ENCODE assay signal across 7 mouse cellular contexts in genomic region chr6:22794071-22794721, GRCm38 (mm10).
DNase-seq lines count a peak whose midpoint lies in the region; ATAC-seq lines count a peak whose summit lies in the region.

No protein-coding gene starts in this region.

- no peaks in the 10 kb centered on the region for H3K9me3 ChIP-seq in forebrain, embryonic 10.5 days
- H3K9me3 ChIP-seq in neural tube, embryonic 13.5 days: no peaks in the 10 kb centered on the region

- peak overlapping the region; percentile 47 for H3K4me2 ChIP-seq in neural tube, embryonic 13.5 days

- peaks cover 48% of the 10 kb centered on the region for H3K4me1 ChIP-seq in forebrain, embryonic 10.5 days
- H3K4me1 ChIP-seq in neural tube, embryonic 13.5 days (replicated peaks): peaks cover 27% of the 10 kb centered on the region

- no peaks in the 10 kb centered on the region for H3K36me3 ChIP-seq in forebrain, embryonic 10.5 days (replicated peaks)
- H3K36me3 ChIP-seq in neural tube, embryonic 13.5 days: no peaks in the 10 kb centered on the region

- peak overlapping the region; percentile 90 for H3K27ac ChIP-seq in forebrain, embryonic 10.5 days
- H3K27ac ChIP-seq in neural tube, embryonic 13.5 days (replicated peaks): peak overlapping the region; percentile 78

- ATAC-seq in neural tube, embryonic 13.5 days (ENCODE audit: low read depth): peak; percentile 86
- ATAC-seq in megakaryocyte-erythroid progenitor cell, adult 5-6 weeks (replicated peaks; ENCODE audit: low FRiP score, low TSS enrichment, poor library complexity, severe bottlenecking): no peak
- no peak for ATAC-seq in CD4-positive, CD25-positive, alpha-beta regulatory T cell, adult 4 months

- H3K9ac ChIP-seq in neural tube, embryonic 13.5 days: peak overlapping the region; percentile 55

- DNase-seq in cerebellum, adult 9-11 months: peak; percentile 25
- peak; percentile 55 for DNase-seq in forebrain, embryonic 10.5 days (ENCODE audit: extremely low spot score, low spot score)
- DNase-seq in layer of hippocampus, adult 9-11 months: peak; percentile 82
- DNase-seq in kidney, postnatal 4 days: no peak

- H3K4me3 ChIP-seq in forebrain, embryonic 10.5 days: peak overlapping the region; percentile 30
- H3K4me3 ChIP-seq in neural tube, embryonic 13.5 days: peak overlapping the region; percentile 21

- no peaks in the 10 kb centered on the region for H3K27me3 ChIP-seq in forebrain, embryonic 10.5 days (ENCODE audit: poor library complexity, severe bottlenecking)
- no peaks in the 10 kb centered on the region for H3K27me3 ChIP-seq in neural tube, embryonic 13.5 days

- WGBS in forebrain, embryonic 10.5 days: 18% methylated on average over 12 of the region's 12 CpGs
- 10% methylated on average over 12 of the region's 12 CpGs for WGBS in neural tube, embryonic 13.5 days

Comparison
In these comparisons a context has a peak if more than half of its experiments do, and no peak if none do; other contexts are left out.
1. DNase-seq: peak in cerebellum, adult 9-11 months (single experiment), forebrain, embryonic 10.5 days (single experiment) and layer of hippocampus, adult 9-11 months (single experiment); none in kidney, postnatal 4 days (0 of 2).